ENCODE assay signal across 2 mouse cellular contexts in the genomic region with DNA sequence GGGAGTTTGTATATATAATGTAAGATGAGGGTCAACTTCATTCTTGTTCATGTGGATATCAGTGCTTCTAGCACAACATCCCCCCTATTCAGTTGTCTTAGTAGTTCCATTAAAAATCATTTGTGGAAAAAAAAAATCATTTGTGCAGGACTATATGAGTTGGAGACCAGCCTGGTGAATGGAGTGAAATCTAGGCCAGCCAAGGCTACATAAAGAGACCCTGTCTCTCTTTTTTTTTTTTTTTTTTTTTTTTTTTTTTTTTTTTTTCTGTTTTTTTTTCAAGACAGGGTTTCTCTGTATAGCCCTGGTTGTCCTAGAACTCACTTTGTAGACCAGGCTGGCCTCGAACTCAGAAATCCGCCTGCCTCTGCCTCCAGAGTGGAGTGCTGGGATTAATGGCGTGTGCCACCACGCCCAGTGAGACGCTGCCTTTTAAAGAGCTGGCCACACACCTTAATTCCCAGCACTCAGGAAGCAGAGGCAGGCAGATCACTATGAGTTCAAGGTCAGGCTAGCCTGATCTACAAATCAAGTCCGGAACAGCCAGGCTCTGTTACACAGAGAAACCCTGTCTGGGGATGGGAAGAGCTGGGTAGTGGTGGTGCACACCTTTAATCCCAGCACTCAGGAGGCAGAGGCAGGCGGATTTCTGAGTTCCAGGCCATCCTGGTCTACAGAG. TPM values are rescaled to one million over a fixed set of nuclear protein-coding genes. Genes with fewer than 3 reads are reported as not detected.
"Had no signal": no experiment of that assay in that cellular context is flagged by ENCODE, and none has a peak within 500 bp of the region (broad histone marks: within the 10 kb centered on the region; RNA-seq: fewer than 3 reads in every experiment).

No protein-coding gene starts in this region.

RNA-seq across cellular contexts. Expression of a gene that starts 55.8 kb away (rescaled TPM):
- total RNA-seq: hematopoietic stem cell, adult 5-6 weeks had no signal
- polyA plus RNA-seq: inflammation-experienced regulatory T-cells, adult 6 months had no signal
